Mouse (Mus musculus): ENCODE data around the gene Npas3.
A peak's percentile ranks its signal among the peaks of the same experiment; 100 is the strongest.
"Not testable (repeated sequence)": the region's sequence is repeated elsewhere in the genome, so short reads cannot be mapped to it uniquely, and the experiment has no call there.

The Npas3 gene

DNA sequence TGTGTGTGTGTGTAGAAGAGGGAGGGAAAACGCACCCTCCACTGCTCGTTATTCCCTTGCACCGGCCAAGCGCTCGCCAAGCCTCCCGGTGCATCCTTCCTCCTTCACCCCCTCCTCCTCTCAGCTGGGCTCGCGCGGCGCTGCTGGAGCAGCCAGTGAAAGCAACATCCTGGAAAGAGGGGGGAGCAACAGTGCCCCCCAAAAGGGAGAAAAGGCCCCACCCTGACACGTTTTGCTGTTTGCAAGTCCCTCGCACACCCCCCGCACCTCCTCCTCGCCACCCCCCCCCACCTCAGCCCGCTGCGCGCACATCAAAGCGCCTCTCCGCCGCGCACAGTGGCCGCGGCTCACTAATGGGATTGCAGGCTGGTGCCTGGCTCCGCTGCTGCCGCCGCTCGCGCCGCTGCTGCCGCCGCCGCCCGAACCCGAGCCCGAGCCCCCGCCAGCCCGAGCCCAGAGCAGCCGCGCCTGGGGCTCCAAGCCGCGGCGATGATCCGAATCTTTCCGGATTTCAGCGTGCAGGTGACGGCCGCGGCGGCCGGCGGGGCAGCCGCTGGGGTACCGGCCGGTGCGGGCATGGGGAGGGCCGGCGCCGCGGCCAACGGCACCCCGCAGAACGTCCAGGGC, at the start of gene Npas3:
Gene Npas3, plus strand, starts transcription at position 577 of the 627 bp plus-strand sequence.
- DNase-seq (ENCODE audit: low spot score) = peak; percentile 70

DNA sequence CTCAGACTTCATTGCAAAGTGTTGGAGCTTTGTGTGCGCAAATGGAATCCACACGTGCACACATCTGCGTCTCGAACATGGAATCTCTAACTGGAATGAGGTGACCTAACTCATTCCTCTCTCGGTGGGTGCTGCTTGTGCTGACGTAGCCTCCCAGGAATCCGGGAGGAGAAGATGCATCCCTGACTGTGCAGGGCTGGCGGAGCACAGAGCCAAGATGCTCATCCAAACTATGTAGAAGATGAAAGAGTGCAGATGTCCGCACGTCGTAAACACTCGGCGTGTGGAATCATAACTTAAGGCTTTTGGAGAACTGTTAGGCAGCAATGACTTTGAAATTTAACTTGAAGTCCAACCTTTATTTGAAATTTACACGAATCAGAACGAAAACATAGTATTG, 31.3 kb upstream of the Npas3 start:
- no peak for DNase-seq (ENCODE audit: low spot score)

DNA sequence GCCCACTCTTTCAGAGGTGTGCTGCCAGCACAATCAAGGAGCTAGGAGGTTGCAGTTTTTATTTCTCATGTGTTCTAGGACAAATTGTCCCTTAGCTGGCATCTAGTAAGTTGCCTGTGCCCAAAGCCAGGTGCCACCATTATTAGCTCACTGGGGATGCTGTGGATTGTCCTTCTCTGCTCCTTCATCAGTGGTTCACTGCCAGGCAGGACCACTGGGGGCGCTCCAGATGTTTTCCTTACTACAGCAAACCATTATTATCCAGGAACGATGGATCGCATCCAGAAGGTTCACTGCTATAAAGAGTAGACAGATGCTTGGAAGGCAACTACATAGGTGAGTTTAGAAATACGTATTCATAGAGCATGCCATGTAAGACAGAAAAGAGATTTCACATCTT, 25.7 kb upstream of the Npas3 start:
- peak; percentile 33 for DNase-seq (ENCODE audit: low spot score)

DNA sequence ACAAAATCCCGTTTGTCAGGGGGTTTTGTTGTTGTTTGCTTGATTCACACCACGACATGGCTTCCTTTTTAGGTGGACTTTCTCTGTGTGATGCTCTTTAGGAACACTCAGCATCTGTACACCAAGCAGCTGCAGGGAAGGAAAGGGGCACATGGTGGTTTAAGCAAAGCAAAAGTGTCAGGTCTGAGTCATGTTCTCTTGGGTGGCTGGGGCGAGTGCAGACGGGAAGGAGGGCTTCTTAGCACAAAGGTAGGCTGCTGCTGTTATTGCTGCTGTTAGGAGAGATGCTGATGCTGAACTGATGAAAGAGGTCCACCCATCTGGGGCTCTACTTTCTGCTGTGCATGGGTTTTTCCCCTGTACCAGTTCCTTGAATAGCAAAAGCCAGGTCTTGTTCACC, 21.1 kb upstream of the Npas3 start:
- DNase-seq (ENCODE audit: low spot score) = no peak

GRCm38 (mm10) chr12:53229419-53229818, 19.1 kb upstream of the Npas3 start:
- no peak for DNase-seq (ENCODE audit: low spot score)

DNA sequence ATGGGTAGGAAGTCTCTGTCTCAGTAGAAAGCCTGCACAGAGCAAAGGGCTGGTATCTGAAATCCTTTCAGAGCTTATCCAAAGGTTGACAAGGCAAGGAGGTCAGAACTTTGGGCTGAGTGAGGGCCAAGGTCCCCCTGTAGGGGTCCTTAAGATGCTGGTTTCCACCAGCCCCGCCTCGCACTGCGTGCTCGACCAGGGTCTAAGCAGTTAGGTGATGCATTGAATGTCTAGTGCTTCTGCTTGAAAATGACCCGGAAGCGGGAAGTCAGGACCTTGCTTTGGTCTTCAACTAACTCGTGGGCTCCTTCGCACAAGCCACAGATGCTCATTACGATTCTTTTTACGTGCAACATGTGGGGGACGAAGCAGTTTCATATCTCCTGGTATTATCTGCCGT, 2.3 kb upstream of the Npas3 start:
- DNase-seq (ENCODE audit: low spot score) = no peak

DNA sequence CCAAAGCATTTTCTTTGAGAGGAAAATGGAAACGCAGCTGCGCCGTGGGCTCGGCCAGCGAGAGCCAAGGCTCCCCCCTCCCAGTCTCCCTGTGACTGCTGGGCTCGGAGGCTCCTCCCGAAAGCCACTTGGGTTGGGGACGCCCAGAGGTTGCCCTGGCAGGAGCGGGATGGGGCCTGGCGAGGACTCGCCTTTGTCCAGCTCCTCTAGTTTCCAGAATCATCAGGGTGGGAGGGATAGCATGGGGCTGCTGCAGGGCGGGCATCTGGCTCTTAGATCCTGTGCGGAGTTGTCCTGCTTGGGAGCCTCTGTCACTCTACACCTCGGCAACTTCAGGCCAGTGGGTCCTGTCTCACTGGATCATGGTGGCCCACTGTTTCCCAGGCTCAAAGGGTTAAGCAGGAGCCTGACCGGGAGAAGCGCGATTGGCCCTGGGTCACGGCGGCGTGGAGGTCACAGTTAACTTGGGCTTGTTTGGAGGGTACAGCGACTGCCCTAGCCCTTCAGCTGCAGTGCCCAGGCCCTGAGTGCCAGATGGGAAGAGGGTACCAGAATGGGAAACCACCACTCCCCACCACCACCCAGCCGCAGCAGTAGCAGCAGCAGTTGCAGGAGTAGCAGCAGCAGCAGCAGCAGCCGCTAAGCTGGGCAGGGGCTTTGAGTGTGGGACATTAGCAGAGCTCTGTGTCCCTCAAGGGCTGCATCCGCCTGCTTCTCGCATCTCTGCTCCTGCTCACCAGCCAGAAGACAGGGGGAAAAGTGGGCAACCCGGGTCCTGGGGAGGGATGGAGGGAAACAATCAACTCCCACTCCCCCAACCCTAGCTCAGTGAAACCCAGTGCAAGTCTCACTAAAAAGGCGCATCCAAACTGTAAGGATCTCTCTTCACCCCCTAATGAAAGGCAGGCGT, 1.6 kb upstream of the Npas3 start:
- DNase-seq (ENCODE audit: low spot score) = peak; percentile 60

DNA sequence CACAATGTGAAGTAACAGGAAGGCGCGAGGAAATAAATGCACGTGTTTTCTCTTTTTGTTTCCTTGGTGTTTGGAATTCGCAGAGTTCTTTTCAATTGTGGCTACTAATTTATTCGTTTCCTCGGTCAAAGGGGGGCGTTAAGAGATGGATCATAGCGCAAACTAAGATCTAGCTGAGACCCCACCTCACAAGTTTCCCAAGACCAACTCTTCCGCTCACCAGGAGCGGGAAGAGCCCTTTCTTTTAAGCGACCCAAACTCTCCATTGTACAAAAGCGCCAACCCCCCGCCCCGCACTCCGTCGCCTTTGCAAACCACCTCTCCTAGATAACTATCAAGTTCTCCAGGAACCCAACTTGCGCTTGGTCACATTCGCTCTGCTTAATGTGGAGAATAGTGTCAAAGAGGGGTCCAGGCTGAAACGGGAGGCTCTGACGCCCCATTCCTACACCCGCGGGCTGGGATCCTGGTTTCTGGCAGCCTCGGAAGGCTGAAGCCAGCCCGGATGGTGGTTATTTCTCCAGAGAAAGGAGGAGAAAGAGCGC, 914 bp upstream of the Npas3 start:
- peak; percentile 47 for DNase-seq (ENCODE audit: low spot score)

DNA sequence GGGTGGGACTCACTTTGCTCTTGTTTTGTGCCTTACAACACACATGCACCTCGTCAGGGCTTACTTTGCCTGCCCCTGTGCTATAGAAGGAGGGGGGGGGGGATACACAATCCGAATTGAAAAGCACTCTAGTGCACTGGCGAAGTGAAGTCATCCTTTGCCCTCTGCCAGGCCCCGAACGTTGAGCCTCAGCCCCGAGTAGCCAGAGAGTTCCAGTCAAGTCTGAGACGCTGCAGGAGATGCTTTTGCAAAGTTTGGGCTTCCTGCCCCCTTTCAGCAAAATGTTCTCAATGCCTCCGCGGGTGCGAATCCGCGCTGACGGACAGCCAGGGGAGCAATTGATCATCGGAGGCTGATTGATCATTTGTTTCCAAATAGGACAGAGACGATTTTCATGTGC, 319 bp downstream of the Npas3 start:
- DNase-seq (ENCODE audit: low spot score) = peak; percentile 51

DNA sequence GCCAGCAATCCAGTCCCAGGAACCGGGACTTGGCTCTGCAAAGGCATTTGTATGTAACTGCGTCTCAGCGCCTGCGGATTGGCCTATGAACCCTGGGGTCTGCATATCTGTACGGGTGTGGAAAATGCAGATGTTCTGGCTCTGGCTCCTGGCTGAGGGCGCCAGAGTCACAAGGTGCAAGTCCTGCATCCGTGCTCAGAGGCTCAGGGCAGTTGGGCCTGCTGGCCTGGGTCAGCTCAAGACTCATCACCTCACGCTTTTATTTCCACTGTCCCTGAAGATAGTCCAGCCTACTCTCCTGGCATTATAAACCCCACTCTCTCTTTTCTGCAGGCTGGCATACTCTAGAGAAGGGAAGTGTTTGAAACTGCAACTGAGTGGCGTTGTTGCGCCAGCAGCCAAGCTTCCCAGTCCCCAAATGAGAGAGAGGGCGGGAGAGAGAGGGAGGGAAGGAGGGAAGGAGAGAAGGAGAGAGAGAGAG, 3.3 kb downstream of the Npas3 start:
- DNase-seq (ENCODE audit: low spot score) = peak; percentile 60

- peak; percentile 70 for DNase-seq (ENCODE audit: low spot score)
Observed at GRCm38 (mm10) chr12:53252213-53252571, 3.7 kb downstream of the Npas3 start.

GRCm38 (mm10) chr12:53252572-53253422, 4.3 kb downstream of the Npas3 start:
- peak; percentile 68 for DNase-seq (ENCODE audit: low spot score)

- DNase-seq (ENCODE audit: low spot score) = peak; percentile 82
Observed at GRCm38 (mm10) chr12:53253461-53254159, 5.1 kb downstream of the Npas3 start.

GRCm38 (mm10) chr12:53254160-53254480, 5.6 kb downstream of the Npas3 start:
- no peak for DNase-seq (ENCODE audit: low spot score)

DNA sequence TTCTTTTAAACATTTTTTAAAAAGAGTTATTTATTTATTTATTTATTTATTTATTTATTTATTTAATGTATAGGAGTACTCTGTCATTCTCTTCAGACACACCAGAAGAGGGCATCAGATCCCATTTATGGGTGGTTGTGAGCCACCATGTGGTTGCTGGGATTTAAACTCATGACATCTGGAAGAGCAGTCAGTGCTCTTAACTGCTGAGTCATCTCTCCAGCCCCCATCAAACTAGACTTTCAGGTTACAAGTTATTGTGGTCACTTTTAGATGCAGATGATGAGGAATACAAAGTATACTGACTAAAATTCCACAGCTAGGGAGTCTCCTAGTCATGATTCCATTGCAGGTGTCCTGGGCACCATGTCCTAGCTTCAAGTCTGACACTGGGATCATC, 26.0 kb downstream of the Npas3 start:
- not testable (repeated sequence) for DNase-seq (ENCODE audit: low spot score)

GRCm38 (mm10) chr12:53277393-53277792, 28.9 kb downstream of the Npas3 start:
- no peak for DNase-seq (ENCODE audit: low spot score)

DNA sequence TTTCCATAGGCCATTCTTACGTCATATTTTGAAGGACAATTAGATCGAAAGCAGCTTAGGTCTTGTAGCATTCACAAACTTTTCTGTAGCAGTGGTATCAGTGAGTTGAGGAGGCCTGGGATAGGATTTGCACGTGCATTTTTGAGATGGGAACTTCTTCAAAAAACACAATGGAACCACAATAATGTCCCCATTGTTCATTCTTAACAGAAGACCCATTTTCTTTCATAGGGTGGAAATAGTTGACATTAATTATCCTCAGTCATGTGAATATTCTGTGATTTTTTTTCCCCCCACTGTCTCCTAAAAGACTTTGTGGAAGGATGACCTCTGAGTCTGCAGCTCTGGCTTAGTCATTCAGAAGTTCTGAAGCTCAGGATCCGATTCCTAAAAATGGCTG, 41.9 kb downstream of the Npas3 start:
- DNase-seq (ENCODE audit: low spot score) = no peak

GRCm38 (mm10) chr12:53290846-53291245, 42.4 kb downstream of the Npas3 start:
- DNase-seq (ENCODE audit: low spot score) = no peak

- DNase-seq (ENCODE audit: low spot score) = no peak
Observed at GRCm38 (mm10) chr12:53292010-53292409, 43.5 kb downstream of the Npas3 start.

GRCm38 (mm10) chr12:53292508-53293300, 44.2 kb downstream of the Npas3 start:
- DNase-seq (ENCODE audit: low spot score) = peak; percentile 48

DNA sequence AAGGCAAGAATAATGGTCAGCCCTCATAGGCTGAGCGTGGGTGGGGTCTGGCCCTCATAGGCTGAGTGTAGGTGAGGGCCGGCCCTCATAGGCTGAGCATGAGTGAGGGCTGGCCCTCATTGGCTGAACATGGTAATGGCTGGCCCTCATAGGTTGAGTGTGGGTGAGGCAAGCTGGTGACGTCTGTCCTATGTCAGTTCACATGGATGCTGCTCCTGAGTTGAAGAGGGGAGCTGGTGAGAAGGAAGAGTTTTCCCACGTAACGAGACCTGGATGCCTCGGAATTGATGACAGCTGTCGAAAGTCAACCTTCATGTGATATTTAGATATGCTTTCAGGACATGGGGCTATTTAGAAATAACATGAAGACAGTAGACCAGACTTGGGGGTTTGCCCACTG, 45.5 kb downstream of the Npas3 start:
- DNase-seq (ENCODE audit: low spot score) = no peak
